Mouse (Mus musculus): ENCODE data around the gene Srf. TPM values are rescaled to one million over a fixed set of nuclear protein-coding genes. Genes with fewer than 3 reads are reported as not detected.

Gene Srf
- polyA plus RNA-seq, 1 experiment: 51.1 TPM

- no peak for TF ChIP-seq USF1 (IDR thresholded peaks at IDR 0.05; ENCODE audit: low read depth)
- no peak for TF ChIP-seq E2F4 (IDR thresholded peaks at IDR 0.05; ENCODE audit: insufficient read depth)
- no peak for TF ChIP-seq POLR2AphosphoS2 (IDR thresholded peaks at IDR 0.05; ENCODE audit: insufficient read length, low read depth)
- TF ChIP-seq TCF12 (IDR thresholded peaks at IDR 0.05; ENCODE audit: insufficient read depth, poor library complexity, severe bottlenecking): no peak
- TF ChIP-seq POLR2A (IDR thresholded peaks at IDR 0.05; ENCODE audit: insufficient read length, low read depth): no peak
- Histone ChIP-seq H3K36me3 (ENCODE audit: control insufficient read depth, insufficient read depth) (no peaks in the 10 kb centered on the region), H3K4me2 (ENCODE audit: low read depth) (peak overlapping the region; percentile 96), H3ac (ENCODE audit: control insufficient read depth, insufficient read length) (no peak overlapping the region), H3K79me2 (ENCODE audit: control insufficient read depth, insufficient read depth) (peaks cover 31% of the 10 kb centered on the region), H3K4me3 (peak overlapping the region; percentile 72), H3K27me3 (ENCODE audit: control insufficient read depth, insufficient read depth, insufficient read length) (no peaks in the 10 kb centered on the region)
Observed at GRCm38 (mm10) chr17:46556584-46556945, 590 bp upstream of the Srf start.

DNA sequence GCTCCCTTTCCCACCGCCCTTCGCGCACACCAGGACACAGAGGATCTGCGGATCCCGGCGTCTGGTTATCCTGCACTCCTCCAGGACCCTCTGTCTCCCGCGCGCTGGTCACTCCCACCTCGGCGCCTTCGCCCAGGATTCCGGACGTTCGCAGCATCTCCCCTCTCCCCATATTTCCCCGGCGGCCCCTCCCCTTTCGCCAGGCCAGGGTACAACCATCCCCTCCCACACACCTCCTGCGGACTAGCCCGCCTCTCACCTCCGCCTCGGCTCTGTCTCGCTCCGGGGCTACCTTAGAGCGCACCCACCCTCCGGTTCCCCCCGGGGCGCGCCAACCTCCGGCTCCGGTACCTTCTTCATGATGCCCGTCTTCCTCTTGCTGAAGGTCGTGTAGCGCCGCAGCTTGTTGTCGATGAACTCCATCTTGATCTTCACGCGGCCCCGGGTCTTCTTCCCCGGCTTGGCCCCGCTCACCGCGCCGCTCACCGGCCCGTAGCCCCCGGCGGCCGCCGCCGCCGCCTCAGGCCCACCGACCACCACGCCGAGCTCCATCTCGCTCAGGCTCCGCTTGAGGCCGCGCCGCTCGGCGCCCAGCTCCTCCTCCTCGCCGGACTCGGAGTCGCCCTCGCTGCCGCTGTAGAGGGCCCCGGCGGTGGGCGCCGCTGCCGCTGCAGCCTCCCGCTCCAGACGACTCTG, 850 bp downstream of the Srf start:
- H3K4me2 ChIP-seq (ENCODE audit: low read depth): peak overlapping the region; percentile 93
- H3K27me3 ChIP-seq (ENCODE audit: control insufficient read depth, insufficient read depth, insufficient read length): no peaks in the 10 kb centered on the region
- peak overlapping the region; percentile 98 for H3ac ChIP-seq (ENCODE audit: control insufficient read depth, insufficient read length)
- no peak for TF ChIP-seq MAX (IDR thresholded peaks at IDR 0.05; ENCODE audit: low read depth)
- TF ChIP-seq POLR2A (IDR thresholded peaks at IDR 0.05; ENCODE audit: insufficient read length, low read depth): peak; percentile 18
- H3K4me3 ChIP-seq: peak overlapping the region; percentile 72
- peaks cover 46% of the 10 kb centered on the region for H3K79me2 ChIP-seq (ENCODE audit: control insufficient read depth, insufficient read depth)
- peaks cover 5% of the 10 kb centered on the region for H3K36me3 ChIP-seq (ENCODE audit: control insufficient read depth, insufficient read depth)

- H3K36me3 ChIP-seq (ENCODE audit: control insufficient read depth, insufficient read depth): peaks cover 7% of the 10 kb centered on the region
- H3ac ChIP-seq (ENCODE audit: control insufficient read depth, insufficient read length): peak overlapping the region; percentile 98
- H3K4me3 ChIP-seq: peak overlapping the region; percentile 72
- no peaks in the 10 kb centered on the region for H3K27me3 ChIP-seq (ENCODE audit: control insufficient read depth, insufficient read depth, insufficient read length)
- H3K79me2 ChIP-seq (ENCODE audit: control insufficient read depth, insufficient read depth): peaks cover 46% of the 10 kb centered on the region
- H3K4me2 ChIP-seq (ENCODE audit: low read depth): peak overlapping the region; percentile 93
- TF ChIP-seq MYOG (IDR thresholded peaks at IDR 0.05; ENCODE audit: control insufficient read depth in 1 of 3, insufficient read depth in 1 of 3, insufficient read length in 2 of 3, low read depth in 2 of 3) (peak in 1 of 3 experiments; percentile 33), POLR2A (IDR thresholded peaks at IDR 0.05; ENCODE audit: insufficient read length, low read depth) (no peak), MYOD1 (IDR thresholded peaks at IDR 0.05; ENCODE audit: control insufficient read depth in 1 of 3, insufficient read length in 2 of 3, low read depth in 2 of 3) (peak in 1 of 3 experiments; percentile 47)
Observed at GRCm38 (mm10) chr17:46554646-46554976, 1.4 kb downstream of the Srf start.

DNA sequence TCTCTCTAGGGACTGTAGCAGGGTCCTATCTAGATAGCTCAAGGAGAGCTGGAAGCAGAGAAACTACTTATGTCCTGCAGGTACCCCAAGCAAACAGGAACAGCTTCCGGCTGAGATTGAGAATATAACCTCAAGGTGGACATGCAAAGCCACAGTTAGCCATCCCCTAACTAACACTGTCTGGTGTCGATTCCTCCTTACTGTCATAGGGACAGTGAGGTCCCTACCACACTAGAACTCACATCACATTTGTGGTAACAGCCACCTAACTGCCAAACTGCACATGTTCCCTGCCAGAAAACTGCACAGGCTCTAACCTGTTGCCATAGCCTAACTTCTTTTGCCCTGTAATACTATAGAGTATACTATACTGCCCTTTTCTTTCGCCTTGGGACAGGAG, 2.0 kb downstream of the Srf start:
- Histone ChIP-seq H3K4me2 (ENCODE audit: low read depth) (peak overlapping the region; percentile 93), H3K79me2 (ENCODE audit: control insufficient read depth, insufficient read depth) (peaks cover 46% of the 10 kb centered on the region), H3ac (ENCODE audit: control insufficient read depth, insufficient read length) (peak overlapping the region; percentile 98), H3K4me3 (peak overlapping the region; percentile 72), H3K27me3 (ENCODE audit: control insufficient read depth, insufficient read depth, insufficient read length) (no peaks in the 10 kb centered on the region), H3K36me3 (ENCODE audit: control insufficient read depth, insufficient read depth) (peaks cover 7% of the 10 kb centered on the region)
- TF ChIP-seq POLR2A (IDR thresholded peaks at IDR 0.05; ENCODE audit: insufficient read length, low read depth) (no peak), MYOG (IDR thresholded peaks at IDR 0.05; ENCODE audit: control insufficient read depth in 1 of 3, insufficient read depth in 1 of 3, insufficient read length in 2 of 3, low read depth in 2 of 3) (no peak), MAX (IDR thresholded peaks at IDR 0.05; ENCODE audit: low read depth) (no peak), REST (IDR thresholded peaks at IDR 0.05; ENCODE audit: insufficient read depth, insufficient read length) (no peak), SRF (IDR thresholded peaks at IDR 0.05; ENCODE audit: control insufficient read depth, insufficient read length, low read depth) (no peak), TCF12 (IDR thresholded peaks at IDR 0.05; ENCODE audit: insufficient read depth, poor library complexity, severe bottlenecking) (no peak), CEBPB (IDR thresholded peaks at IDR 0.05; ENCODE audit: insufficient read depth, poor library complexity, severe bottlenecking) (no peak), POLR2AphosphoS2 (IDR thresholded peaks at IDR 0.05; ENCODE audit: insufficient read length, low read depth) (no peak), E2F4 (IDR thresholded peaks at IDR 0.05; ENCODE audit: insufficient read depth) (no peak), TCF3 (IDR thresholded peaks at IDR 0.05; ENCODE audit: insufficient read length, low read depth) (no peak), USF1 (IDR thresholded peaks at IDR 0.05; ENCODE audit: low read depth) (no peak), MYOD1 (IDR thresholded peaks at IDR 0.05; ENCODE audit: control insufficient read depth in 1 of 3, insufficient read length in 2 of 3, low read depth in 2 of 3) (no peak)

GRCm38 (mm10) chr17:46553469-46553868, 2.5 kb downstream of the Srf start:
- Histone ChIP-seq H3K36me3 (ENCODE audit: control insufficient read depth, insufficient read depth) (peaks cover 7% of the 10 kb centered on the region), H3K4me3 (peak overlapping the region; percentile 72), H3K79me2 (ENCODE audit: control insufficient read depth, insufficient read depth) (peaks cover 46% of the 10 kb centered on the region), H3ac (ENCODE audit: control insufficient read depth, insufficient read length) (no peak overlapping the region), H3K27me3 (ENCODE audit: control insufficient read depth, insufficient read depth, insufficient read length) (no peaks in the 10 kb centered on the region), H3K4me2 (ENCODE audit: low read depth) (peak overlapping the region; percentile 93)
- TF ChIP-seq MYOD1 (IDR thresholded peaks at IDR 0.05; ENCODE audit: control insufficient read depth in 1 of 3, insufficient read length in 2 of 3, low read depth in 2 of 3): peak in 1 of 3 experiments; percentile 29
- no peak for TF ChIP-seq POLR2A (IDR thresholded peaks at IDR 0.05; ENCODE audit: insufficient read length, low read depth)
